Mouse (Mus musculus) midbrain, postnatal 0 days (tissue): Measurements from ENCODE around the gene Tbc1d22b. TPM values are rescaled to one million over a fixed set of nuclear protein-coding genes. Genes with fewer than 3 reads are reported as not detected.

Experiments used
- ATAC-seq: fragments of 200-750 bp; cut with Nextera tagmentation; 2 replicates; pipeline ENCODE4 v1.8.0; 2017; ENCODE audit warnings: moderate number of reproducible peaks, mild to moderate bottlenecking, moderate TSS enrichment, moderate library complexity; ENCODE audit not compliant: low FRiP score
- DNase-seq: peaks from one replicate; pipeline ENCODE4 v3.0.0-alpha.2; 2015; ENCODE audit warnings: low spot score
- H3K27ac ChIP-seq: fragments of 300-500 bp; sonication (generic); 2 replicates; pipeline ENCODE4 v1.5.1; 2014; ENCODE audit warnings: low read depth, mild to moderate bottlenecking, low read length, mixed read lengths
- H3K27me3 ChIP-seq: fragments of 300-500 bp; sonication (generic); 2 replicates; pipeline ENCODE4 v1.6.1; 2014; ENCODE audit warnings: low read length, control low read depth, mixed read lengths; ENCODE audit not compliant: insufficient read depth
- H3K36me3 ChIP-seq: fragments of 300-500 bp; sonication (generic); 2 replicates; pipeline ENCODE4 v1.6.1; 2014; ENCODE audit warnings: low read length, control low read depth, mixed read lengths; ENCODE audit not compliant: insufficient read depth
- H3K4me1 ChIP-seq: fragments of 300-500 bp; sonication (generic); 2 replicates; pipeline ENCODE4 v1.6.1; 2014; ENCODE audit warnings: mild to moderate bottlenecking, control low read depth, antibody characterized with exemption, low read length, mixed read lengths; ENCODE audit not compliant: insufficient read depth
- H3K4me2 ChIP-seq: fragments of 300-500 bp; sonication (generic); 2 replicates; pipeline ENCODE4 v1.6.1; 2014; ENCODE audit warnings: low read depth, mild to moderate bottlenecking, low read length, mixed read lengths; ENCODE audit not compliant: poor library complexity, severe bottlenecking
- H3K4me3 ChIP-seq: fragments of 300-500 bp; sonication (generic); 2 replicates; pipeline ENCODE4 v1.5.1; 2014; ENCODE audit warnings: low read depth, mild to moderate bottlenecking, low read length, moderate library complexity
- H3K9ac ChIP-seq: fragments of 300-500 bp; sonication (generic); replicated peaks from 2 replicates; pipeline ENCODE4 v1.6.1; 2014; ENCODE audit warnings: mild to moderate bottlenecking, low read length, moderate library complexity, mixed read lengths; ENCODE audit not compliant: poor library complexity, severe bottlenecking
- H3K9me3 ChIP-seq: fragments of 300-500 bp; sonication (generic); 2 replicates; pipeline ENCODE4 v1.6.1; 2016; ENCODE audit warnings: low read length, control low read depth
- CTCF ChIP-seq: IDR thresholded peaks from 2 replicates; pipeline ENCODE4 v1.5.1; 2016; ENCODE audit warnings: antibody characterized with exemption, mild to moderate bottlenecking
- WGBS: fragments of 180-500 bp; shearing (Covaris S2); extraction: QIAGEN DNeasy Blood & Tissue Kit; methylation state at CpG from one replicate; pipeline ENCODE4 v1.1.7; 2014; 5-methylcytosine and 5-hydroxymethylcytosine counted together
- polyA plus RNA-seq: library from polyadenylated mRNA; unstranded; fragments of >200 nt; fragmentation: Nextera tagmentation; extraction: Ambion mirVana; gene quantifications from 2 replicates; pipeline ENCODE4 v1.2.1, GENCODE M21; 2015
- total RNA-seq: library from RNA; depleted of rRNA; stranded (reverse); fragments of >200 nt; gene quantifications from 2 replicates; pipeline ENCODE4 v1.2.3, GENCODE M21; 2014

Tbc1d22b gene
- total and polyA plus RNA-seq, 2 experiments from 2014 or later = 30.7 to 52.0 TPM

DNA sequence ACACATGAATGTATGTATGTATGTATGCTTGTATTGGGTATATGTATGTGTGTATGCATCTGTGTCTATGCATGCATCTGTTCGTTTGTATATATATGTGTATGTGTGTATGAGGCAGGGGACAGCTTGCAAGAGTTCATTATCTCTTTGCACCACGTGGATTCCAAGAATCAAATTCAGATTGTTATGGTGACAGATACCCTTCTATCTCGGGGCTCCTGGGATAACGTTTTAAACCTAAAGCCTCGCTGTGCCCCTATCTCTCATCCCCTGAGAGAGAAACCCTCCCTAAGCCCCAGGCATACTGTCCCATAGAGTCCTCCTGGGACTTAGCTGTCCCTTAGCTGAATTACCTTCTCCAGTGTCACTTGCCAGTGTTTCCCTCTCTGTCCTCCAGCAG lies 34.0 kb downstream of the Tbc1d22b start:
- no peak for ATAC-seq
- no peak for DNase-seq
- 87% methylated on average over 5 of the region's 5 CpGs for WGBS

DNA sequence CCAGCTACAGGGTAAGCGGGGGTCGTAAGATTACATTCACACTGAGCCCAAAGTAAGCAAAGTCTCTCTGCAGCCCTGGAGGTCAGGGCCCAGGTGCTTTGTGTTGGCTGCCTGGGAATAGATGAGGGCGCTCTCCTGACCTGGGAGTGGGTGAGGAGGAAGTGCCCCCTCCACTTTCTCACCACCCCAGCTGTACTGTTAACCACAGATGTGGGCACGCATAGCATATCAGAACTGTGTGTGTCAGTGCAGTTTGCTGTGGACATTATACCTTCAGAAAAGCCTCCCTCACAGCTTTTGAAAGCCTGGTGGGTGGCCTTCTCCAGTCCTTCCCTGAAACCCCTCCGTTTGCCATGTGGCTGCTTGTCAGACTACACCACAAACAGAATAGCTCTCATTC lies 34.7 kb downstream of the Tbc1d22b start:
- H3K9me3 ChIP-seq = no peaks in the 10 kb centered on the region
- TF ChIP-seq CTCF = no peak
- ATAC-seq (no peak), DNase-seq (no peak)
- peaks cover 41% of the 10 kb centered on the region for H3K36me3 ChIP-seq
- H3K9ac ChIP-seq = no peak overlapping the region
- H3K4me3 ChIP-seq = no peak overlapping the region
- WGBS = 81% methylated on average over 5 of the region's 5 CpGs
- 0 out of 2 replicates have a peak, but pooled peaks cover 2% of the 10 kb centered on the region for H3K4me1 ChIP-seq
- H3K27ac ChIP-seq = no peak overlapping the region
- H3K4me2 ChIP-seq = no peak overlapping the region
- H3K27me3 ChIP-seq = no peaks in the 10 kb centered on the region

More for the DNA sequence above, 34.0 kb downstream of the Tbc1d22b start:
- H3K36me3 ChIP-seq = peaks cover 45% of the 10 kb centered on the region
- no peak overlapping the region for H3K9ac ChIP-seq
- no peak overlapping the region for H3K4me2 ChIP-seq
- H3K27me3 ChIP-seq = no peaks in the 10 kb centered on the region
- H3K4me1 ChIP-seq = no peaks in the 10 kb centered on the region
- no peak overlapping the region for H3K27ac ChIP-seq
- no peaks in the 10 kb centered on the region for H3K9me3 ChIP-seq
- TF ChIP-seq CTCF = no peak
- H3K4me3 ChIP-seq = no peak overlapping the region

GRCm38 (mm10) chr17:29584737-29585136 lies 35.2 kb downstream of the Tbc1d22b start:
- no peak for TF ChIP-seq CTCF
- H3K9ac ChIP-seq = no peak overlapping the region
- no peaks in the 10 kb centered on the region for H3K9me3 ChIP-seq
- DNase-seq = no peak
- peaks cover 37% of the 10 kb centered on the region for H3K36me3 ChIP-seq
- no peak overlapping the region for H3K4me2 ChIP-seq
- ATAC-seq = no peak
- H3K27me3 ChIP-seq = no peaks in the 10 kb centered on the region
- no peak overlapping the region for H3K27ac ChIP-seq
- WGBS = 64% methylated on average over 3 of the region's 3 CpGs
- 0 out of 2 replicates have a peak, but pooled peaks cover 2% of the 10 kb centered on the region for H3K4me1 ChIP-seq
- H3K4me3 ChIP-seq = no peak overlapping the region

- H3K4me1 ChIP-seq = 0 out of 2 replicates have a peak, but pooled peaks cover 2% of the 10 kb centered on the region
- no peak for TF ChIP-seq CTCF
- no peaks in the 10 kb centered on the region for H3K27me3 ChIP-seq
- H3K4me2 ChIP-seq = no peak overlapping the region
- ATAC-seq (no peak), DNase-seq (no peak)
- no peak overlapping the region for H3K9ac ChIP-seq
- WGBS = 93% methylated on average over 6 of the region's 6 CpGs
- no peak overlapping the region for H3K27ac ChIP-seq
- H3K4me3 ChIP-seq = no peak overlapping the region
- H3K36me3 ChIP-seq = peaks cover 35% of the 10 kb centered on the region
- no peaks in the 10 kb centered on the region for H3K9me3 ChIP-seq
These were observed 35.9 kb downstream of the Tbc1d22b start for GRCm38 (mm10) chr17:29585446-29585845.

GRCm38 (mm10) chr17:29586921-29587320 lies 37.3 kb downstream of the Tbc1d22b start:
- H3K4me2 ChIP-seq = no peak overlapping the region
- no peak overlapping the region for H3K9ac ChIP-seq
- peaks cover 29% of the 10 kb centered on the region for H3K36me3 ChIP-seq
- H3K4me3 ChIP-seq = no peak overlapping the region
- 0 out of 2 replicates have a peak, but pooled peaks cover 2% of the 10 kb centered on the region for H3K4me1 ChIP-seq
- no peak for TF ChIP-seq CTCF
- no peak for DNase-seq
- WGBS = 88% methylated on average over 9 of the region's 9 CpGs
- no peak for ATAC-seq
- no peaks in the 10 kb centered on the region for H3K9me3 ChIP-seq
- H3K27me3 ChIP-seq = no peaks in the 10 kb centered on the region
- H3K27ac ChIP-seq = no peak overlapping the region

GRCm38 (mm10) chr17:29589221-29589898 lies 39.8 kb downstream of the Tbc1d22b start:
- 0 out of 2 replicates have a peak, but pooled peaks cover 2% of the 10 kb centered on the region for H3K4me1 ChIP-seq
- 0 out of 2 replicates have a peak, but pooled peaks cover 16% of the 10 kb centered on the region for H3K36me3 ChIP-seq
- H3K27me3 ChIP-seq = no peaks in the 10 kb centered on the region
- no peak overlapping the region for H3K4me3 ChIP-seq
- H3K27ac ChIP-seq = peak overlapping the region; percentile 63; the same call in 1 of the 2 replicates
- no peak overlapping the region for H3K4me2 ChIP-seq
- ATAC-seq (peak; percentile 58; the same call in 1 of the 2 replicates), DNase-seq (peak; percentile 81)
- H3K9me3 ChIP-seq = no peaks in the 10 kb centered on the region
- H3K9ac ChIP-seq = no peak overlapping the region
- WGBS = 37% methylated on average over 11 of the region's 11 CpGs
- 0 out of 2 replicates have a peak, but pooled peaks have one; percentile 1 for TF ChIP-seq CTCF
